Mouse (Mus musculus) layer of hippocampus, adult 2 months (tissue): ENCODE data around the gene Tmpo. TPM values are rescaled to one million over a fixed set of nuclear protein-coding genes. Genes with fewer than 3 reads are reported as not detected.
A peak's percentile ranks its signal among the peaks of the same experiment; 100 is the strongest.

Source experiments
- DNase-seq, 2 experiments: peaks; one replicate each; pipeline ENCODE4 v3.0.0; 2022; ENCODE audit warnings: low spot score in 2 of 2
- H3K27ac ChIP-seq: fragments of 200-600 bp; 2 replicates; pipeline ENCODE4 v1.8.1; 2022
- H3K4me3 ChIP-seq: fragments of 200-600 bp; 2 replicates; pipeline ENCODE4 v1.8.1; 2022; ENCODE audit warnings: mild to moderate bottlenecking
- CTCF ChIP-seq: fragments of 200-600 bp; conservative IDR thresholded peaks from 2 replicates; pipeline ENCODE4 v1.8.1; 2022; ENCODE audit warnings: antibody characterized with exemption, mild to moderate bottlenecking, moderate library complexity
- total RNA-seq, 2 experiments: library from RNA; stranded (reverse); gene quantifications; 2 replicates each; pipeline ENCODE4 v1.2.3; 2021

The Tmpo gene
- total RNA-seq, 2 experiments from 2014 or later, result 37.5 to 39.7 TPM

DNA sequence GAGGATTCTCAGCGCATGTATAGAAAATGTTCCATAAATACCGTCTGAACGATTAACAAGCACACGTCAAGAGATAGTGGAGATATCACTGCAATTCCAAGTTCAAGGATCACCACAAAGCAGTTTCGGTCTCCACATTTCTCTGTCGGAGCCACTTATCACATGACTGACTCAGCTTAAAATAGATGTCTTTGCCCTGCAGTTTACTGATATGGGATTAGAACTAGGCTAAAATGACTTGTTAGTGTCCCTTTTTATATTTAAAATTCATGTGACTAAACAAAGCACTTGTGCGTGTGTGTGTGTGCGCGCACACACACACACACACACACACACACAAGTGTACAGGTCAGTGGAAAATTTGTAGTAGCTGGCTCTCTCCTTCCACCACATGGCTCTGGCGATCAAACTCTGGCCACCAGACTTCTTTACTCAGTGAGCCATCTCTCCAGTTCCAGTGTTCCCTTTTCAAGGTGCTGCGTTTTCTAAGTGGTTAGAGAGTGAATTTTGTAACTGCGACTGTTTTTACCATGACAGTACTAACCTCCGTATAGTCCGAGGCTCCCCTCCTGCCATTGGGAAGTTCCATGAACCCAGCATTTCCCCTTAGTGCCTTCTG, 41.9 kb downstream of the Tmpo start:
- no peak for TF ChIP-seq CTCF
- no peak for DNase-seq
- Histone ChIP-seq H3K4me3 (no peak overlapping the region), H3K27ac (no peak overlapping the region)

DNA sequence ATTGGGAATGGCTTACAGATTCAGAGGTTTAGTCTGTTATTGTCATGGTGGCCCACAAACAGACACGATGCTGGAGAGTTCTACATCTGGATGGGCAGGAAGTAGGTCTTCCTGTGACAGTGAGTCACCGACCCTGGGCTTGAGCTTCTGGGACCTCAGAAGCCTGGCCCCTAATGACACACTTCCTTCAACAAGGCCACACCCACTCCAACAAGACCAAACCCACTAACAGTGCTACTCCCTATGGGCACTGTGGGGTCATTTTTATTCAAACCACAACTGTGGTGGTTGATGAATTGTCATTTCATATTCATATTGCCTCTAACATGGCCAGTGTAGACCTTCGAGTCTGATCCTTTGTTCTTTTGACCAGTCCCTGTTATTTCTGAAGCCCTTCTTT, 42.8 kb downstream of the Tmpo start:
- Histone ChIP-seq H3K27ac (no peak overlapping the region), H3K4me3 (no peak overlapping the region)
- no peak for TF ChIP-seq CTCF
- DNase-seq, result no peak

DNA sequence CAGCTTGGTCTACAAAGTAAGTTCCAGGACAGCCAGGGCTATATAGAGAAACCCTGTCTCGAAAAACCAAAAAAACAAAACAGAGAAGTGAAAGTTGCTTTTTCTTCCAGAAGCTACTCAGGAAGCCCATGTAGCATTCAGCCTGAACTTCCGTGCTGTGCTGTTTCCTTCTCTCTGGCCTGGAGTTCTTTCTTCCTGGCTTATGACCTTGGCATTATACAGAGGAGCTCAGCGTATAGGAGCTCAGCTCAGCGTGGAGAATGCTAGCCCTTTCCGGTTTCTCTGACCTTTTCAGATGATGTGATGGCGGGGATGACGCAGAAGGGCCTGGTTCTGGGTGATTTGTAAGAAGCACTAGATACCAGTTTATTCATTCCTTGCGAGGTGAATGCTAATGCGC, 43.7 kb downstream of the Tmpo start:
- DNase-seq, result no peak
- no peak for TF ChIP-seq CTCF
- Histone ChIP-seq H3K27ac (no peak overlapping the region), H3K4me3 (no peak overlapping the region)

DNA sequence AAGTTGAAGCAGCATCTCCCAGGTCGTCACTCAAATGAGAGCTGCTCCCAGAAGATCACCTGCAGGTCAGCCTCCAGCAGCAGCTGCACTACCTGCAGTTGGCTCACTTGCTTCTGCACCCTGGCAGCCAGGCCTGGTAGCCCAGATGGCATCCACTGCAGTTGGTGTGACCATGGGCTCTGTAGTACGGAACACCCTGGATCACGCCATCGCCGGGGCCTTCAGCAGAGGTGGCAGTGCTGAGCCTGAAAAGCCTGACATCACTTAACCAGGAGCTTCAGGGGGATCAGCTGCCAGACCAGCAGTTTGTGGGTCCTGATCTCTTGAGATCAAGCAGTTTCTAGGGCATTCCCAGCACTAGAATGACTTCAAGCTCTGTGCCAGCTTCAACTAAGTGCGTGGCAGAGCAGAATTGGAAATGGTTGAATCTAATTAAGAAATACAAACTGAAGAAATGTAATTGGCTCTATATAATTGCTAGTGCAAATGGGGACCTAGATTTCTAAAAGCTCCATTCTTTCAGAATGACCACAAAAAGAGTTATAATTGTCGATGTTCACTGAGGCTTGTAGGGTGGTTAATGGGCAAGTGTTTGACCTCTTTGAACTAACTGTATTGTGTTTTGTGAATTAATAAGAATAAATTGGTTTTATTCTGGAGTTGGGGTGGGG, 45.7 kb downstream of the Tmpo start:
- no peak for TF ChIP-seq CTCF
- H3K4me3 ChIP-seq, result no peak overlapping the region
- H3K27ac ChIP-seq, result peak overlapping the region; percentile 43; the same call in 1 of the 2 replicates
- no peak for DNase-seq

- TF ChIP-seq CTCF, result no peak
- no peak for DNase-seq
- H3K4me3 ChIP-seq, result no peak overlapping the region
- no peak overlapping the region for H3K27ac ChIP-seq
Observed at GRCm38 (mm10) chr10:91131565-91131964, 49.5 kb downstream of the Tmpo start.

DNA sequence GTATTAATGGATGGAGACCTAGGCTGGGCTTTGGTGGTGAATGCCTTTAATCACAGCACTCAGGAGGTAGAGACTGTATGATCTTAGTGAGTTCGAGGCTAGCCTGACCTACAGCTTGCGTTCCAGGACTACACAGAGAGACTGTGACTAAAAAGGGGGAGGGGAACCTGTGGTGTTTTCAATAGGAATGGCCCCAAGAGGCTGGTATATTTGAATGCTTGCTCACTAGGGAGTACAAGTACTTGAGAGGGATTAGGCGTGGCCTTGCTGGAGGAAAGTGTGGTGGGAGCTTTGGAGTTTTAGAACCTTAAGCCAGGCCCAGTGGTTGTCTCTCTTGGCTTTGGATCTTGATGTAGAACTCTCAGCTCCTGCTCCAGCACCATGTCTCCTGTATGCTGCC, 50.3 kb downstream of the Tmpo start:
- Histone ChIP-seq H3K27ac (no peak overlapping the region), H3K4me3 (no peak overlapping the region)
- DNase-seq, result no peak
- TF ChIP-seq CTCF, result no peak

DNA sequence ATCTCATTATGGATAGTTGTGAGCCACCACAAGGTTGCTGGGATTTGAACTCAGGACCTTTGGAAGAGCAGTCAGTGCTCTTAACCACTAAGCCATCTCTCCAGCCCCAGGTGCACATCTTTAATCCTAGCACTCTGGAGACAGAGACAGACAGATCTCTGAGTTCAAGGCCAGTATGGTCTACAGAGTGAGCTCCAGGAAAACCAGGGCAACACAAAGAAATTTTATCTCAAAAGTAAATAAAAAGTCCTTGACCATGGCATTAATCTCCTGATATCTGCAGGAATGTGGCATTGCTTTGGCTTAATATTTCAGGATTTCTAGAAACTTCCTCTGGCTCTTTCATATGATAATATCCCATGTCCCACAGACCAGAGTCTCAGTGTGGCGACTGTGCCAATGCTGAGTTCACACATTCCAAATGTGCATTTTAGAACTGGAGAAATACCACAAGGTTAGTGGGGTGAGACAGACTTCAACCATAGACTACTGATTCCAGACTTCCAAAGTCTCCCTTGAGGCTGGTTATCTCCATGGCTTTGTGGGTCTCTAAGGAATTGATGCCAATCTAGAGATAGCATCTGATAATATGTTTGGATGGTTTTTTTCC, 52.5 kb downstream of the Tmpo start:
- no peak for TF ChIP-seq CTCF
- no peak for DNase-seq
- Histone ChIP-seq H3K27ac (no peak overlapping the region), H3K4me3 (no peak overlapping the region)

DNA sequence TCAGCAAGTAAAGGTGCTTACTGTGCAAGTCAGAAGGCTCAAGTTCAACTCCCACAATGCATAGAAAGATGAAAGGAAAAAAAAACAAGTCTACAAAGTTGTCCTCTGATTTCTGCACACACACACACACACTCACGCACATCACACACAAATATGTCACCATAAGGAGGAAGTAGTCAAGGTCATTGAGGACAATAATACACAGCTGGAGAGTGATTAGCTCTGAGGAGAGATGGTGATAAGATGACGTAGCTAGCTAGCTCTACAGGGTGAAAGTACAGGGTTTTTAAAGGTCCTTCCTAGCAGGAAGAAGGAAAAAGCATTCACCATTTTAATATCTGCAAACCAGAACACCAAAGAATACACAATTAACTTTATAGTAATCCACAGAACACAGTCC, 53.7 kb downstream of the Tmpo start:
- DNase-seq, result no peak
- TF ChIP-seq CTCF, result no peak
- no peak overlapping the region for H3K27ac ChIP-seq
- H3K4me3 ChIP-seq, result no peak overlapping the region

- Histone ChIP-seq H3K4me3 (no peak overlapping the region), H3K27ac (no peak overlapping the region)
- TF ChIP-seq CTCF, result no peak
- DNase-seq, result no peak
Observed at GRCm38 (mm10) chr10:91126618-91127355, 54.3 kb downstream of the Tmpo start.

DNA sequence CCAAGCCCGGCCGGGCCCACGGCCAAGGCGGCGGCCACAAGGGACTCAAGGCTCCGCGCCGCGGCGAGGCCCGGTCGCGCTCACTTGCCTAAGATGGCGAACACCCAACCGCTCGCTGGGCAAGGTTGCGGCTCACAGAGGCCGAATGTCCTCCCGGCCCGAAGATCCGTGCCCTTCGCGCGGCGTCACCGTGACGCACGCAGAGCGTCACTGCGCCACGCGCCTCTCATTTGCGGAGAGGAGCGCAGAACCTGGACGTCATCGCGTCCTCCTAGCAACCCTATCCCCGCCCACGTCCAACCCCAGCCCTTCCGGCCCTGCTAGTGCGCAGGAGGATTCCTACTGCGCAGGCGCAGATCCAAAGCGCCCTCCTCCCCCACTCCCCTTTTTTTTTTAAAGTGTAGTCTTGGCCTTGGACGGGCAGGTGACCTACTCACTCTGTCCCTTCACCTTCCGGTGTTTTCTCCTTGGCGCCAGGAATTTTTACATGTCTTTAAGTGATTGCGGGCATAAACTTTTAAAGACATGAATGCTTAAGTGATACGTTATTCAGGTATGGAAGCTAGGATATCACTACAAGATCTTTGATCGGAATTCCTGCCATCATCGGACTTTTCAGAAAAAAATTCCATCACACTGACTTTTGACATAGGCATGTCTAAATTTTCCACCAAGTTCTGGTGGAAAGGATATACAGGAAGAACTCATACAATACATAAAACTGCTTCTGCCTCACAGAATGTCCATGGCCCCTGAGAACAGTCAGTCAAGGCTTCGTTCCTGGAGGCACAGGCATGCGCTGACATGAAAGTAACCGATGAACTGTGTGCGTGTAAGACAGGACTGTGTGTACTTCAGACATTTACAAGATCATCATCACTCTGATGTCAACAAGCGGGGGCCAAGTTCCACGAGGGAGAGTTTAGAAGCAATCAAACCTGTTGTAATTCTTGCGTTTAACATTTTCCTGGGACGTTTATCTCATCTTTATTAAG, 57.0 kb downstream of the Tmpo start, which contains the start of gene Slc25a3:
Gene Slc25a3, minus strand, starts transcription at position 232 of the 995 bp plus-strand sequence.
- Histone ChIP-seq H3K4me3 (peak within 1 kb of the TSS; percentile 95), H3K27ac (peak within 1 kb of the TSS; percentile 100)
- no peak for TF ChIP-seq CTCF
- peak; percentile 99 for DNase-seq

DNA sequence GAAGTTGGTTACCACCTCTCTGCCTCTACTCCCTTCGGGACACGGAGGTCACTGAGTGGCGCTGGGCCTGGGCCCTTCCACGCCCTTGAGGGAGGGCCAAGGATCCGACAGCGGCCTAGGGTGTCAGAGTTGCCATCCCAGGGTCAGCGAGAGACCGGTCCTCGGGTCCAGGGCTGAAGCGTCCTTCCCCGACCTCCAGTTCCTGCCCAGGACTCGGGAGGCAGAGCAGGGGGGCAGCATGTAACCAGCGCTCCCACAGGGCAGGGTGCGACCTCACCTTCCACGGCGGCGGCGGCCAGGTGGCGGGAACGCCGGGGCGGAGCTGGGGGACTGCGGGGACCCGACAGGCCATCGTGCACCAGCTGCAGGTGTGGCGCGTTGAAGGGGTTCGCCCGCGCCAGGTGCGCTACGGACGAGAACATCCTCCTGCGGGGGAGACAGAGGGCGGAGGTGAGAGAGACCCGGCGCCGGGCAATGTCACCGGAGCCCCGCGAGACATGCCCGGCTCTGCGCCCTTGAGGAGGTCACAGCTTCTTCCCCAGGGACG, 57.8 kb downstream of the Tmpo start:
- DNase-seq, result peak in 1 of 2 experiments; percentile 21

DNA sequence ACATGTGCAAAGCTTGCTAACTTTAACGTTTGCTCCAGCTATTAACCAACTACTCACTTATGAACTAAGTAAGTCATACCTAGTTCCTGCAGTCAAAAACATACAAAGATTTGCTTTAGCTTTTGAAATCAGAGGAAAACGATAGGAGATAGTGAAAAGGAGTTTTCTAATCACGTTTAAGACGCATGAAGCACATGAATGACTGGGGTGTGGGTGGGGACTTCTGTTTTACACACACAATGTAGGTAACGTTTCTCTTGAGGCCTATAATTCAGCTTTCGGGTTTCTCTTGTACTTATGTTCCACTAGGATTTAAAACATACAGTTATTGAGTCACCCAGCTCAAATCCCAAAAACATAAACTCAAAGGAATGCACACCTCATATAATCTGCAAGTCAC, 58.5 kb downstream of the Tmpo start:
- DNase-seq, result no peak
- Histone ChIP-seq H3K27ac (peak overlapping the region; percentile 100), H3K4me3 (peak overlapping the region; percentile 95)
- TF ChIP-seq CTCF, result no peak

More for the DNA sequence above, 57.8 kb downstream of the Tmpo start:
- peak overlapping the region; percentile 100 for H3K27ac ChIP-seq
- TF ChIP-seq CTCF, result no peak
- H3K4me3 ChIP-seq, result peak overlapping the region; percentile 95
